Mouse (Mus musculus) neural tube, embryonic 12.5 days (tissue): Measurements from ENCODE around the gene Tmem88b. TPM values are rescaled to one million over a fixed set of nuclear protein-coding genes. Genes with fewer than 3 reads are reported as not detected.
A peak's percentile ranks its signal among the peaks of the same experiment; 100 is the strongest.

Experiments
- ATAC-seq: fragments of 200-750 bp; cut with Nextera tagmentation; 2 replicates; pipeline ENCODE4 v1.8.0; 2017; ENCODE audit warnings: low read depth, mild to moderate bottlenecking, moderate TSS enrichment, moderate library complexity; ENCODE audit not compliant: low FRiP score
- H3K27ac ChIP-seq: fragments of 300-500 bp; sonication (generic); 2 replicates; pipeline ENCODE4 v1.5.1; 2016
- H3K27me3 ChIP-seq: fragments of 300-500 bp; sonication (generic); replicated peaks from 2 replicates; pipeline ENCODE4 v1.6.1; 2016; ENCODE audit warnings: mild to moderate bottlenecking
- H3K36me3 ChIP-seq: fragments of 300-500 bp; sonication (generic); 2 replicates; pipeline ENCODE4 v1.6.1; 2016; ENCODE audit warnings: mild to moderate bottlenecking
- H3K4me1 ChIP-seq: fragments of 300-500 bp; sonication (generic); 2 replicates; pipeline ENCODE4 v1.6.1; 2016
- H3K4me2 ChIP-seq: fragments of 300-500 bp; sonication (generic); replicated peaks from 2 replicates; pipeline ENCODE4 v1.6.1; 2016; ENCODE audit warnings: mild to moderate bottlenecking
- H3K4me3 ChIP-seq: fragments of 300-500 bp; sonication (generic); 2 replicates; pipeline ENCODE4 v1.5.1; 2016
- H3K9ac ChIP-seq: fragments of 300-500 bp; sonication (generic); 2 replicates; pipeline ENCODE4 v1.6.1; 2016; ENCODE audit warnings: mild to moderate bottlenecking
- H3K9me3 ChIP-seq: fragments of 300-500 bp; sonication (generic); 2 replicates; pipeline ENCODE4 v1.6.1; 2016; ENCODE audit warnings: mild to moderate bottlenecking
- WGBS: fragments of 180-500 bp; shearing (Covaris S2); methylation state at CpG from one replicate; pipeline ENCODE4 v1.1.7; 2016; 5-methylcytosine and 5-hydroxymethylcytosine counted together
- polyA plus RNA-seq: library from polyadenylated mRNA; unstranded; fragments of >200 nt; fragmentation: Nextera tagmentation; extraction: Ambion mirVana; gene quantifications from 2 replicates; pipeline ENCODE4 v1.2.1, GENCODE M21; 2016

Gene Tmem88b
- polyA plus RNA-seq, 1 experiment from 2014 or later, result 0.56 TPM

DNA sequence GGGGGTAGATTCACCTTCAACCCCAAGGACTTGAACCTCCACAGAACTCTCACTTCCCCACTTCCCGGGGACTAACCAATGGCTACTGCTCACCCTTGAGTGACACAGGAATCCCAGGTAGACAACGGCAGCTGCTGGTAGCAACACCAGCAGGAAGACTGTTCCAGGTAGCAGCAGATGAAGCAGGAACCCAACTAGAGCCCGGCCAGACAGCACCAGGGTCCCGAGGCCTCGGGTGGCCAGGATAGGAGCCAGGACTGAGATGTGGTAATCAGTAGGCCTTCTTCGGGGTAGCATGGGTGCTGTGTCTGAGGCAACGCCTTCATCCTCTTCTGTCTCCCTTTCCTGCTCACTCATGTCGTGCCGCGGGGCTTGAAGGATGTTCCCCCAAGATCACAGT lies 428 bp downstream of the Tmem88b start:
- Histone ChIP-seq H3K27ac (no peak overlapping the region), H3K9me3 (no peaks in the 10 kb centered on the region), H3K4me2 (peak overlapping the region; percentile 69; the same call in 1 of the 2 replicates), H3K9ac (no peak overlapping the region), H3K27me3 (no peaks in the 10 kb centered on the region), H3K36me3 (no peaks in the 10 kb centered on the region), H3K4me1 (peaks cover 13% of the 10 kb centered on the region), H3K4me3 (no peak overlapping the region)
- no peak for ATAC-seq
- WGBS, result 84% methylated on average over 10 of the region's 10 CpGs

DNA sequence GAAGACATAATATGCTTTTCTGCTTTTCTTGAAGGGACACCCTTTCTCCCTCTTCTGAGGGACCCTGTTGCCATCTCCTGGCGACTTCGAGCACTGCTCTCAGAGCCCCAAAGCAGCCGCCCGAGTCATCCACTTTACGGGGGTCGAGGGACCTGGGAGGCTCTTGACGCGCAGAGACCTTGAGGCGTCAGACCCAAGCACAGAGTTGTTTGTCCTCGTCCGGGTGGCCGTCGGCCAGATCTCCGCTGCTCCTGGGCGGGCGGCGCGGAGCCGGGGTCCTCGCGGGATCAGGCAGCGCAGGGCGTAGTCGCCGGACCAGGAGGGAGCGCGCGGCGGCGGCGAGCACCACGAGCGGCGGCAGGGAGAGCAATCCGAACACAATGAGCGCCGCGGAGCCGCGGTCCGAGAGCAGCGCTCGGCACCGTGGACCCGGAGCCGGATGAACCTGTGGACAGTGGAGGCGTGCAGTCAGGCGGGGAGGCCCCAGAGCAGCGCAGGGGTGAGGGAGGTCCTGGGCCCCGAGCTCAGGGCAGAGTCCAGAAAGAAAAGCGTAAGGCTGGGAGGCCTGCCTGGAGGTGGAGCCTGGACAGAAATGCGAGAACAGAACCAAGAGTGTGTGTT lies 1.5 kb downstream of the Tmem88b start:
- no peaks in the 10 kb centered on the region for H3K9me3 ChIP-seq
- H3K27me3 ChIP-seq, result no peaks in the 10 kb centered on the region
- peak; percentile 89 for ATAC-seq
- H3K4me2 ChIP-seq, result peak overlapping the region; percentile 69
- under 1% methylated on average over 52 of the region's 52 CpGs for WGBS
- H3K4me3 ChIP-seq, result peak overlapping the region; percentile 56
- peaks cover 13% of the 10 kb centered on the region for H3K4me1 ChIP-seq
- no peaks in the 10 kb centered on the region for H3K36me3 ChIP-seq
- peak overlapping the region; percentile 44; the same call in 1 of the 2 replicates for H3K27ac ChIP-seq
- peak overlapping the region; percentile 78 for H3K9ac ChIP-seq

DNA sequence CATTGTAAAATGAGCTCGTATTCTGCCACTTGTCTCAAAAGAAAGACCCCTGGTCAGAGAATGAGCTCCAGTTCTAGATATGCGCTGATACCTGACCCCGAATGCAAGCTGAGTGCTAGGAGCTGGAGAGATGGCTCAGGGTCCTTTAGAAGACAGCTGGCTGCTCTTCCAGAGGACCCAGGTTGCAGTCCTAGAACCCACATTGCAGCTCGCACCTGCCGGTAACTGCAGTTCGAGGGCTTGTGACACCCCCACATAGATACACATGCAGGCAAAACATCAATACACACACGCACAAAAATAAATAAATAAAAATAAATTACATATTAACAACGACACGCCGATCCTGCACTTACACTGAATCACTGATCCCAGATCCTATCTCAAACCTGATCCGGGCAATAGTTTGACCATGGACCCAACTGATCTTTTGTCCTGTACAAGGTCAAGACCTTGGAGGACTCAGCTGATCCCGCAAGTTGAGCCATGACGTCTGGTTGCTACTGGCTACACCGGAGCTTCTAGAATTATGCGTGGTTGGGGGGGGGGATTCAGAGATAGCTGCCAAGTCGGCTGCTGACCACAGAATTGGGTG lies 2.1 kb downstream of the Tmem88b start:
- Histone ChIP-seq H3K36me3 (no peaks in the 10 kb centered on the region), H3K9ac (peak overlapping the region; percentile 78), H3K4me1 (peaks cover 13% of the 10 kb centered on the region), H3K9me3 (no peaks in the 10 kb centered on the region), H3K27ac (no peak overlapping the region), H3K4me3 (peak overlapping the region; percentile 56), H3K27me3 (no peaks in the 10 kb centered on the region), H3K4me2 (peak overlapping the region; percentile 69)
- no peak; the same call in 1 of the 2 replicates for ATAC-seq
- WGBS, result 44% methylated on average over 16 of the region's 16 CpGs

DNA sequence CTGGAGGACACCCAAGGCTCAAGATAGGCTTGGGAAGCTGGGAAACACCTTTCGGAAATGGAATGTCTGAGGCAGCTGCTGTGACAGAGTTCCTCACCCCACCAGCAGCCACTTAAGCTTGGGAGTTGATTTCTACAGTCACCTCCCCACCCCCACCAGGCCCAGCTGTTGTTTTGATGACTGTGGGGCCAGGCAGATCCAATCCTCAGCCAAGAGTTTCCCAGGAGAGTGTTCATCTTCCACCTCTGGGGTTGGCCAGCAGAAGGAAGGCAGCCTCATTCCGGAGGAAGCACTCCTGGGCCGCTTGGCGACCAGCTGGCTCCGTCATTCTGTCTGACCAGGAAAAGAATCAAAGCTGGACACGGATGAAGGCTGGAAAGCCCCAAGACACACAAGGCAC lies 4.8 kb downstream of the Tmem88b start:
- Histone ChIP-seq H3K9me3 (no peaks in the 10 kb centered on the region), H3K4me3 (no peak overlapping the region), H3K9ac (peak overlapping the region; percentile 21; the same call in 1 of the 2 replicates), H3K4me1 (peaks cover 18% of the 10 kb centered on the region), H3K27ac (no peak overlapping the region), H3K36me3 (no peaks in the 10 kb centered on the region), H3K27me3 (no peaks in the 10 kb centered on the region), H3K4me2 (no peak overlapping the region)
- WGBS, result 43% methylated on average over 6 of the region's 6 CpGs
- ATAC-seq, result no peak

DNA sequence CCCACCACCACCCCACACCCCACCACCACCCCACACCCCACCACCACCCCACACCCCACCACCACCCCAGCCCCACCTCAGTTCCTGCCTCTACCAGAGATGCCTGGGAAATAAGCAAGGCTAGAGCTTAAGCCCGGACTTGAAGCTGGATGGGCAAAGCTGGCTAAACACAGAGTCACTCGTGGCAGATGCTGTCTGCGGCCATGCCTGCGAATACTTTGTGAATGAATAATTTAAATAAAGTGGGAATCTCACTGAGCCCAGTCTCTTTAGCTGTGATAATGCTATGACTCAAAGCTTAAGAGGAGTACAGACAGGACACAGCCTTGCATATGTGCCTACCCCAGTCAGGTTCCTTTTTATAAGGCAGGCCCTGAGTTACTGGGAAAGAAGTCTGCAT lies 6.2 kb downstream of the Tmem88b start:
- no peak for ATAC-seq
- Histone ChIP-seq H3K27ac (no peak overlapping the region), H3K4me1 (peaks cover 14% of the 10 kb centered on the region), H3K27me3 (no peaks in the 10 kb centered on the region; the same call in 1 of the 2 replicates), H3K9me3 (no peaks in the 10 kb centered on the region), H3K4me3 (no peak overlapping the region), H3K9ac (no peak overlapping the region), H3K36me3 (no peaks in the 10 kb centered on the region), H3K4me2 (no peak overlapping the region)
- 82% methylated on average over 4 of the region's 4 CpGs for WGBS

DNA sequence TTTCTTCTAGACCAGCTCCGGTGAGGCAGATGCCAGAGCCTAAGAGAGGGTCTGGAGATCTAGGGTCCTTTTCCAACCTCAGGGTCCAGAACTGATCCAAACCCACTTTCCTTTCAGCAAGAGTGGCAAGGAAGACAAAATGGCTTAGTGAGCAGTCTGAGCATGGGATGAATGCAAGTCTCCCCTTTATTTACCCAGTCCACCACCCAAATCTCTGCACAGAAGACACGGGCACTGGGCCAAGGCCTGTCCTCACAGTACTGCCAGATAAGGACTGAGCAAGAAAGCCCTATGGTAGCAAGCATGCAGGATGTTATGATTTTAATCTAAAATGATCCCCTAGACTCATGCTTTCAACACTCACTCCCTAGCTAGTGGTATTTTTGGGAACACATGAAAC lies 7.9 kb downstream of the Tmem88b start:
- Histone ChIP-seq H3K4me3 (no peak overlapping the region), H3K9ac (no peak overlapping the region), H3K4me2 (no peak overlapping the region), H3K27ac (no peak overlapping the region), H3K27me3 (peaks cover 17% of the 10 kb centered on the region), H3K9me3 (no peaks in the 10 kb centered on the region), H3K36me3 (no peaks in the 10 kb centered on the region), H3K4me1 (peaks cover 17% of the 10 kb centered on the region)
- WGBS, result 91% methylated on average over 2 of the region's 2 CpGs
- no peak for ATAC-seq

DNA sequence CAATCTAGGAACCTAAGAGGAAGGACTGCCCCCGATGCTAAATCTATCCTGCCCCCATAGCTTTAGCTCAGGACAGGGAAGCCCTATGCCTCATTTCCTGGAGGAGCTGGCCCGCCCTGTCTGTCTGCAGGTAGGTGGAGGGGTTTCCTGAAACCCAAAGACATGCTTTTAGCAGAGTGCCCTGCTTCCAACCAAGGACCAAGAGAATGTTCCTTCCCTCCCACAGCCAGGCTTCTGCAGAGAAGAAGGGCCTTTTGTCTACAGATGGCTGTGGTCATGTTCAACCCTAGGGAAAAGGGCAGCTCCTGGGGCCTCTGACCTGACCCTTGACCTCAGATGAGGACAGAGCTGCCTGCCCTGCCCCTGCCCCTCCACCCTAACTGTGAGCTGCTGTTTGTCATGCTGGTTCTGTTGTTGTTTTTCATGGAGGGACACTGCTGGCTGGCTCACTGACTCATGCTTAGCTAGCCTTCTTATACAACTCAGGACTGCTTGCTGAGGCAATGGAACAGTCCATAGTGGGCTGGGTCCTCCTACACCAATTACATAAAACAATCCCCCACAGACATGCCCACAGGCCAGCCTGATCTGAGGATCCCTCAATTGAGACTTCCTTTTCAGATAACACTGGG lies 8.9 kb downstream of the Tmem88b start:
- H3K4me1 ChIP-seq, result peaks cover 17% of the 10 kb centered on the region
- H3K36me3 ChIP-seq, result no peaks in the 10 kb centered on the region
- WGBS, result 36% methylated on average over 2 of the region's 2 CpGs
- H3K9ac ChIP-seq, result no peak overlapping the region
- H3K27me3 ChIP-seq, result peaks cover 23% of the 10 kb centered on the region
- no peak overlapping the region for H3K4me2 ChIP-seq
- H3K4me3 ChIP-seq, result no peak overlapping the region
- no peak overlapping the region for H3K27ac ChIP-seq
- H3K9me3 ChIP-seq, result no peaks in the 10 kb centered on the region
- ATAC-seq, result no peak

DNA sequence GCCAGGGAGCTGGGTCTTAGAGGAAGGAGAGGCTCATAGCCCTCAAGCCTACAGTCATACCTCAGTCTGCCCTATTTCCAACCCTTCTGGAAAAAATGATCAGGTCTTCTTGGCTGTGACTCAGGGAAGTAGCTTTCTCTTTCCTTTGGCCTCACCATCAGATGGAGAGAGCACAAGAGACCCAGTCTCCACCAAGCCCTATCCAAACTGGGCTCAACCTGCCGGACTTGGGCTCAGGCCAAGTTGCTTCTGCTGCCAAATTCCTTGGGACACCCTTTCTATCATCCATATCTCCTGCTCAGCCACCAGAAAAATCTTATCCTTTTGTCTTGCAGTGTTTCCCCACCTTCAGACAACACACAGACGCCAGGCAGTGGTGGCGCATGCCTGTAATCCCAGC lies 9.8 kb downstream of the Tmem88b start:
- Histone ChIP-seq H3K9me3 (no peaks in the 10 kb centered on the region), H3K27ac (no peak overlapping the region), H3K4me2 (no peak overlapping the region), H3K4me3 (no peak overlapping the region), H3K36me3 (no peaks in the 10 kb centered on the region), H3K9ac (no peak overlapping the region), H3K4me1 (peaks cover 15% of the 10 kb centered on the region), H3K27me3 (peaks cover 26% of the 10 kb centered on the region)
- ATAC-seq, result no peak
- 77% methylated on average over 3 of the region's 3 CpGs for WGBS

DNA sequence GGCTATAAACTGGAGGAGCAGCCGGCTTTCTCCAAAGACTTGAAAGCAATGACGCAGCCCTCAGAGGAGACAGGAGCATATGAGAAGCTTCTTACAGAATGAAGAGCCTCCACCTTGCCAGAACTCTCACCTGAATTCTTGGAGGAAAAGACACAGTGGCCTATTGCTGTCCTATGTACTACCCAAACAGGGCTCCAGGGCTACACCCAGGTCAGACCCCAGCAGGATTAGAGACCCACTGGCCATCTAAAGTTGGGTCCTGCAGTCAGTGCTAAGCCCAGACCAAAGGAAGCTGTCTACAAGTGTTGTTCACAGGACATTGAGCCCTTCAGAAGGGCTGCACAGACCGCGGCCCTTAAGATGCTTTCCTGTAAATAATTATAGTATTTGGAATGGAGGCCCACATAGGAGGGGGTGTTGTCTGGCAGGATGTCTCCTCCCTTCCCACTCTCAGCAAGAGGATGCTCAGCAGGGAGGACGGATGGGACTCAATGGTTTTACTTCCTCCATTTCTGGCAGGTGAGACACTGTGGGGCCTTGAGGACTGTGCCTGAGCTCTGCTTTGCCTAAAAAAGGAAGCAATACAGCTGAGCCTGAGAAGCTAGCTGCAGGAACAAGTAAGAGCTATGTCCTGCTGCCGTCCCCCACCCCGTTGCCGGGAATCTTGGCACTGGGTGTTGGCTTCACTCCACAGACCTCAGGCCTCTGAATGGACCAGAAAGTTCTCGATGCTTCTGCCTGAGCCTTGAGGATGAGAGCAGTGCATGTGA lies 10.5 kb downstream of the Tmem88b start:
- H3K4me1 ChIP-seq, result peaks cover 21% of the 10 kb centered on the region
- ATAC-seq, result no peak
- no peaks in the 10 kb centered on the region for H3K36me3 ChIP-seq
- no peaks in the 10 kb centered on the region for H3K9me3 ChIP-seq
- 0 out of 2 replicates have a peak overlapping the region, but pooled peaks have one; percentile 45 for H3K9ac ChIP-seq
- H3K27ac ChIP-seq, result no peak overlapping the region
- peaks cover 26% of the 10 kb centered on the region for H3K27me3 ChIP-seq
- 61% methylated on average over 9 of the region's 9 CpGs for WGBS
- H3K4me2 ChIP-seq, result peak overlapping the region; percentile 67
- H3K4me3 ChIP-seq, result no peak overlapping the region

DNA sequence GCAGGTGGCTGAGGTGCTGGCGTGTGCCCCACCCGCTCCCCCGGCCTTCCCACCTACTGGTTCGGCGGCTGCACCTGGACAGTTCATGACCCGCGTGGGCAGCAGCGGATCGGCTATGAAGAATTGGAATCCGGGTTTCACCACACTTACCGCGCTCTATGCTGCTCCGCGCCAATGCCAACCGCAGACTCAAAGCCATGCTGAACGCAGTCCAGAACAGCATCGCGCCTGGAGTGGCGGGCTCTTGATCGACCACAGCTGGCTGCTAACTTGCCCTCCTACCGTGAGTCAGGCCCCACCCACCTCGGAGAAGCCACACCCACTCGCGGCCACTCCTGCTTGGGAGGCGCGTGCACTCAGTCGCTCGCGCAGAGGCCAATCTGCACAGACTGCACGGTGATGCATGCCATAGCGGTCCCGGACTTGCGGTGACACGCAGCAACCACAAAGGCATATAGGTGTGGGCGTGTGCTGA lies 11.4 kb downstream of the Tmem88b start, which contains the start of gene Vwa1:
Vwa1 (minus strand) TSS at position 419 of the 475 bp plus-strand sequence.
- Histone ChIP-seq H3K4me3 (peak within 1 kb of the TSS; percentile 31), H3K9ac (peak within 1 kb of the TSS; percentile 45; the same call in 1 of the 2 replicates), H3K4me1 (peaks cover 21% of the 10 kb centered on the region), H3K4me2 (peak within 1 kb of the TSS; percentile 67), H3K27me3 (peaks cover 26% of the 10 kb centered on the region), H3K9me3 (no peaks in the 10 kb centered on the region), H3K36me3 (no peaks in the 10 kb centered on the region), H3K27ac (no peak within 1 kb of the TSS)
- peak; percentile 48 for ATAC-seq
- 1% methylated on average over 35 of the region's 35 CpGs for WGBS

DNA sequence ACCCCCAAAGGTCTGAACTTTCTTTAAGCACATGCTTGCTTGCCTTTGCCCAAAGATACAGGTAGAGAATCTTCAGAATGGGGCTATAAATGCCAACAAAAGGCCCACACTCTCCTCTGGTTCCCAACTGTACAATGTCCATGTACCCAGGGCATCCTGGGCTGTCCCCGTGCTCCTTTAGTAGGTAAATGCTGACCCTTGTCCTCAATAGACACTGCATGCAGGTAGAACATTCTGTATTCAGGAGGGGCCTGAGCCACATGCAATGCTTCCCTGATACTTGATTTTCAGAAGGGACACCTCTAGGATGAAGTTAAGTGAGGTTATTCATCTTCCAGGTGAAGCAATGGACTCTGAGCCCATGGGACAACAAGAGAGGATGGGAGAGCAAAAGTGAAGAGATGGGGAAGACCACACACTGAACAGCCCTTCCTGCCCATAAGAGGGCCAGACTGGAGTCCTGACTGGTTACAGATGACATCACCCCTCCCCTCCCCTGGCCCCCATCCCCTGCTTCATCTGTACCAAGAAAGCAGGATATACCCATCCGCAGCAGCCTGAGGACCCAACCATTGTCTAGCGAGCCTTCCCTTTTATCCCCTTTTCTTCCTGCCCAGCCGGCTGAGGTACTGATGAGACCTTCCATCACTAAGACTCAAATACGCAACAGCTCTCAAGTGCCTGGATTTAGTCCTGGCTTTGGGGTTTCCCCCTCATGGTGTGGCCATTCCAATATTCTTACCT lies 12.2 kb downstream of the Tmem88b start:
- 39% methylated on average over 5 of the region's 5 CpGs for WGBS
- H3K4me3 ChIP-seq, result peak overlapping the region; percentile 31
- H3K27ac ChIP-seq, result no peak overlapping the region
- H3K27me3 ChIP-seq, result peaks cover 26% of the 10 kb centered on the region
- 0 out of 2 replicates have a peak overlapping the region, but pooled peaks have one; percentile 10 for H3K9ac ChIP-seq
- H3K9me3 ChIP-seq, result no peaks in the 10 kb centered on the region
- H3K4me1 ChIP-seq, result peaks cover 21% of the 10 kb centered on the region
- peak overlapping the region; percentile 67 for H3K4me2 ChIP-seq
- no peaks in the 10 kb centered on the region for H3K36me3 ChIP-seq
- no peak for ATAC-seq
